Mouse (Mus musculus) spleen, postnatal 14 days (tissue): ENCODE data around the gene Cul4a.
"Not testable (repeated sequence)": the region's sequence is repeated elsewhere in the genome, so short reads cannot be mapped to it uniquely, and the experiment has no call there.

ENCODE experiments used
- DNase-seq, 2 experiments: peaks; one replicate each; pipeline ENCODE4 v3.0.0; 2021 to 2022; ENCODE audit warnings: low spot score in 2 of 2

Cul4a gene

DNA sequence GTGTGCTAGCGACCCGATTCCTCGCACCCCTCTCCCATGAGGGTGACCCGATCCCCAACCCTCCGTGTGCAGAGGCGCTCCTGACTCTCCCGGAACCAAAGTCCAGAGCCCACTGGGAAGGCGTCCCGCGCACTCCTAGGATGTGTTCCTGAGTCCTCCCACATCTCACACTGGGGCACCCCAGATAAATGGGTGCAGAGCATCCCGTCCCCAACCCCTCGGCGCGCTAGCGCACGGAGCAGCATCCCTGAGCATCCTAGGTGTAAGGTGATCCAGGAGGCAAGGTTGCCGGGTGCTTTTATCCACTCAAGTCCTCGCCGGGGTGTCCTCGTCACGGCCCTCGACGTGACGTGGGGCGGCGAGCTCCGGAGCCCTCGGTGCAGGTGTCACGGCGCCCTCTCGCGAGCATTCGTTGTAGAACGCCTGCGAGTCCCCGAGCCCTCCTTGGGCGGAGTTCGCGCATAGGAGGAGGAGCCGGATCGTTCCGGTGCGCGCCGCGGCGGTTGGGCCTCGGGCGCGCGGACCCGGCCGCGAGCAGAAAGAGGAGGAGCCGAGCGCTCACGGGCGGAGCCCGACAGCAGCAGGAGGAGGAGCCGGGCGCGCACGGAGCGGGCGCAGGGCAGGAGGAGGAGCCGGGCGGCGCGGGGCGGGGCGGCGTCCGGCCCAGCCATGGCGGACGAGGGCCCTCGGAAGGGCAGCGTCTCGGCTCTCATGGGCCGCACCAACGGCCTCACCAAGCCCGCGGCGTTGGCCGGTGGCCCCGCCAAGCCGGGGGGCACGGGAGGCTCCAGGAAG lies at the start of gene Cul4a, which contains the start of gene Pcid2:
Cul4a (plus strand) TSS at position 535 of the 795 bp plus-strand sequence.
Pcid2 (minus strand) TSS at position 373 of the 795 bp plus-strand sequence.
- DNase-seq = peak; percentile 96 to 97

DNA sequence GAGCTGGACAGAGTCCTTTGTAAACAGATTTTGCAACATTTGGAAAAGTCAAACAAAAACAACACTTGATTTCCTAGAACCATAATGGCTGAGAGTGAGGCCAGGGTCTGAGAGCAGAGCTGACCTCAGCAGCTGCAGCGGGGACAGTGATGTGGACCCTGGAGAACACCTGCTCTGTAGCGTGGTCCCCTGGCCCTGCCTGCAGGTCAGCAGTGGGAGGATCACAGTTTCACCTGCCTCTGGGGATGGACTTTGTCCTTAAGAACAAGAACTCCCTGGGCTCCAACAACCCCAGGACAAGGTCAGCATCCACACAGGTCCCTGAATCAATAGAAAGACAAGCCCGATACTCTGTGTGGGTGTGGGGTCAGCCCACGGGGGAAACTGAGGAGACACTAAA lies 48.1 kb upstream of the Cul4a start:
- no peak for DNase-seq

DNA sequence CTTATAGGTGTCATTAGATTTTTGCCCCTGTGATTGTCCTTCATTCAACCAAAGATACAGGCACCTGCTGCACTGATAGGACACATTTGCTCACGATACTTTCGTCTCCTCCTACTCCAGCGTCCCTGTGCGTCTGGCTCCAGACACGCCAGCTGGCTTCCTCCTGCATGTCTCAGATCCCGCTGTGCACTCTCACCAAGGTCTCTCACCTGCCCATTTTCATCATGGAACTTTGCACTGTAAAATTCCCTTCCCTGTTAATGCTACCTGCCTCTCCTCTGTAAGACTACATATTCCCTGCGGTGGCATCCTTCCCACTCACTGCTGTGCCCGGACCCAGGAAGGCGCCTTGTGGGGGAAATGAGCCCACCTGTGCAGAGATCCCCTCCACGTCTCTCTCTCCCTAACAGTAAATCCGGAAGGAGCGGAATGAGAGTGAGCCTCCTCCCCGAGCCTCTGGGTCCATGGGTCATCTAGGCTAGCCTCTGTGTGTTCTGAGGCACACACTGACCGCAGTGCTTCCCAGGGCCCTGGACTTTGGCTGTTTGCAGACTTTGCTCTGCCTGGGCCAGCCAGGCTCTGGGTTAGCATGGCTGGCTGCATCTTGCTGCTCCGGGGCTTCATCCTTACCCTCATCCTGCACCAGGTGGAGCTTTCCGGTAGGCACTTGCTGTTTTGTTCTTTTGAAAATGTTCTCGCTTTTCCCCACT lies 44.8 kb upstream of the Cul4a start, which contains the start of gene Proz:
Proz (plus strand) TSS at position 474 of the 710 bp plus-strand sequence.
- no peak for DNase-seq

DNA sequence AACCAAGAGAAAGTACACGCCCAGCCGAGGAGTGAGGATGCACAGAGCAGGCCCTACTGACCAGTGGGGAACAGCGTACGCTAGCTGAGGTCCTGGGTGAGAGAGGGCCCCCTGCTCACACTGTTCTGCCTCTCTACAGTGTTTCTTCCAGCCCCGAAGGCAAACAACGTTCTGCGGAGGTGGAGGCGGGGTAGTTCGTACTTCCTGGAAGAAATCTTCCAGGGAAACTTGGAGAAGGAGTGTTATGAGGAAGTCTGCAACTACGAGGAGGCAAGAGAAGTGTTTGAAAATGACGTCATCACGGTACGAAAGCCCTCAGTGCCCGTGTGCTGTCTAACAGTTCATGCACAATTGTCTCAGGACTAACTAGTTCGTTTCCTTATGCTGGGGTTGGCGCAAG lies 42.3 kb upstream of the Cul4a start:
- DNase-seq = no peak

DNA sequence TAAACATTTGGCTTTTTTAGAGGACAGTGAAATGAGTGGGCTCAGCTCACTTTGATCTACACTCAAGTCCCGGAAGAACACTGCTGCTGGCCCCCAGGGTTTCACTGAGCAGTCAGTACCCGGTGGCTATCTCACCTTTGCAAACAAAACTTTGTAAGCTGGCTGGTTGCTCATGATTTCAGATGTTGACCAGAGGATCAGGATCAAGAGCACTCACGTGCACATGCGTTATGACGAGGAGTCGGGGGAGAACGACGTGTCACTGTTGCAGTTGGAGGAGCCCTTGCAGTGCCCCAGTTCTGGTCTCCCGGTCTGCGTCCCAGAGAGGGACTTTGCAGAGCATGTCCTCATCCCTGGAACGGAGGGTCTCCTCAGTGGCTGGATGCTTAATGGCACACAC lies 32.2 kb upstream of the Cul4a start:
- DNase-seq = no peak

DNA sequence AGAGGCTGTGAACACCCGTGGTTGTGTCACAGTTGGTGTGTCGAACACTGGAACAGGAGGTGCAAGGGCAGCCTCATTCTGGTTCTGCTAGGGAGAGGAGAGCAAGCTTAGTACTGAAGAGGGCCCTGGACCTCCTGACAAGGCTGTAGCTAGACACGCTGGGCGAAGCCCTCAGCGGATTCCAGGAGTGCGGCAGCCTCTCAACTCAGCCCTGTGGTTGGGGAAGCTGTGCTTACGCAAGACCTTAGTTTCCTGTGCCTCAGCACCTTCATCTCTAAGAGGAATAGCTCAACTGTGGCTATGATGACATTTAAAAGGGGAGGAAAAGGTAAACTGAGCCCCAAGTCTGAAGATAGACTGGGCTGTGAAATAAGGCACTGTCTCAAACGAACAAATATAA lies 30.4 kb upstream of the Cul4a start:
- no peak for DNase-seq

DNA sequence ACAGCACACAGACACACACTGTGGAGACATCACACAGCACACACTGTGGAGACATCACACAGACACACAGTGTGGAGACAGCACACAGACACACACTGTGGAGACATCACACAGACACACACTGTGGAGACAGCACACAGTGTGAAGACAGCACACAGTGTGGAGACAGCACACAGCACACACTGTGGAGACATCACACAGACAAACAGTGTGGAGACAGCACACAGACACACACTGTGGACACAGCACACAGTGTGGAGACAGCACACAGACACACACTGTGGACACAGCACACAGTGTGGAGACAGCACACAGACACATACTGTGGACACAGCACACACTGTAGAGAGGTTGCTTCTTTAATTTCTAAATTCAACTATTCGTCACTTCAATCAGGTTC lies 29.8 kb upstream of the Cul4a start:
- DNase-seq = not testable (repeated sequence)

DNA sequence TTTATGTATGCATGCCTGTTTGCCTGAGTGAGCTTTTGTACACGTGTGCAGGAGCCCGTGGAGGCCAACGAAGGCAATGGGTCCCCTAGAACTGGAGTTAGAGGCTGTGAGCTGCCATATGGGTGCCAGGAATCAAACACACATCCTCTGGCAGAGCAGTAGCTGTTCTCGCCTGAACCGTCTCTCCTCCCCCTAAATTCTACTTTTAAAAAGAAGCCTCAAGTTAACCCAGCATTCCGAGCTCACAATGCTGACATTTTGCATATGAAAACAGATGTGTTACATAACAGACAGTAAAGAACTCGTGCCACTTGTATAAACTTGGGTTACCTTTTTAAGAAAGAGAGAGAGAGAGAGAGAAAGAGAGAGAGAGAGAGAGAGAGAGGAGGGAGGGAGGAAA lies 27.9 kb upstream of the Cul4a start:
- no peak for DNase-seq

DNA sequence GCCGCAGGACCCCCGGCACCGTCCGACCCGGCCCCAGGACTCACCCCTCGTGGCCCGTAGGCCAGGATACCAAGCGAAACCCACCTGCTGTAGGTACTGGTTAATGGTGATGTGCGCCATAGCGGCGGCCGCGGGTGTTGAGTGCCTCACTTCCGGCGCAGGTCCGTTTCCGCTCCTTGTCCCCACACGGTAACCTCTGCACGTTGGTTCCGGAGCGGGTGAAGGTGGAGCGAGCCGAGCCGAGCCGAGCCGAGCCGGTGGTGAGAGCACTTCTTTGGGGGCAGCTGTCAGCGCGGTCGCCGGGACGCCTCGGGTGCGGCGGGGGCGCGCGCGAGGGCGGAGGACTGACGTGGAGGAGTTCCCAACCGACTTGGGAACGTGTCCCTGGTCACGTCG lies 732 bp upstream of the Cul4a start:
- peak; percentile 89 to 93 for DNase-seq

DNA sequence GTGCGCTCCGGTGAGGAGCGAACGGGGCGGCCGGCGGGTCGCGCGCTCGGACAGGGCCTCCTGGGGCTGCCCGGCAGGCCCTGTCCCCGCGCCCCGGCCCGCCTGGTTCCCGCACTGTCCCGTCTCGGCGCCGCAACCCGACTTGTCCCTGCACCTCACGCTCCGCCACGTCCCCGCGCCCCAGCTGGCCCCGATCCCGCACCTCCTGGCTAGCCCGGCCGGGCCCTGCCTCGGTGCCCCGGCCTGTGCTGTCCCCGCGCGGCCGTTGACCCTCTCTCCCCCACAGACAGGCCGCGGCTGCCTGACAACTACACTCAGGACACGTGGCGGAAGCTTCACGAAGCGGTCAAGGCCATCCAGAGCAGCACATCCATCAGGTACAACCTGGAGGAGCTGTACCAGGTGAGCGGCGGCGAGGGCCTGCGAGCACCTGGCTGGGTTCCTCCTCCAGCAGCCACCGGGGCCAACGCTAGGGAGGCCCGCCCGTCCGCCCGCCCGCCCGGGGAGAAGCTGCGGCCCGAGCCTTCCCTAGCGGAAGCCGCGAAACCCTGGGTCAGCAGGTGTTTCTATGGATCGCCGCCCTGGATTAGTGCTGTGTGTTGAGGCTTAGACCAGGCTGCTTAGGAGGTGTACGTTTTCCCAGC lies 609 bp downstream of the Cul4a start:
- peak; percentile 42 to 48 for DNase-seq

DNA sequence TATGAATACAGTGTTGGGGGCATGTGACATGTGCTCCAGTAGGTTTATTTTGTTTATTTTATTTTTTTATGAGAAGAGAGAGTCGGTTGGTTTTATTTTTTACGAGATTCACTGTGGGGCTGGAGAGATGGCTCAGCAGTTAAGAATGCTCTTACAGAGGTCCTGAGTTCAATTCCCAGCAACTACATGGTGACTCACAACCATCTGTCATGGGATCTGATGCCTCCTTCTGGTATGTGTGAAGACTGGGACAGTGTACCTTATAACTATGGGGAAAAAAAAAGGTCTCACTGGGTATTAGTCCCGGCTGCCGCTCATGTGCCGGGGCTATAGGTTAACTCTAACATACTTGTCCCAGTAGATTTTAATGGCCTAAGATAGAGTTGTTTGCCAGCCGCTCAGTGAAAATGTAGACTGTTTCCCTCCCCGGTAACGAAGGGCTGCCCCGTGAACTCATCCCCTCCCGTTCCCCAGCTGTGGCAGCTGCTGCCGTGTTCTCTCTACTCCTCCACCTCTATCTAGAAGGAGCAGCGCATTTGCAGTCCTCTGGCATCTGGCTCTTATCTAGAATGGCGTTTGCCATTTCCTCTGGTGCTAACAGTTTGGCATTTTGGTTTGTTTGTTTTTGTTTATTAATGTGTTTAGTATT lies 2.7 kb downstream of the Cul4a start:
- peak; percentile 48 to 63 for DNase-seq

DNA sequence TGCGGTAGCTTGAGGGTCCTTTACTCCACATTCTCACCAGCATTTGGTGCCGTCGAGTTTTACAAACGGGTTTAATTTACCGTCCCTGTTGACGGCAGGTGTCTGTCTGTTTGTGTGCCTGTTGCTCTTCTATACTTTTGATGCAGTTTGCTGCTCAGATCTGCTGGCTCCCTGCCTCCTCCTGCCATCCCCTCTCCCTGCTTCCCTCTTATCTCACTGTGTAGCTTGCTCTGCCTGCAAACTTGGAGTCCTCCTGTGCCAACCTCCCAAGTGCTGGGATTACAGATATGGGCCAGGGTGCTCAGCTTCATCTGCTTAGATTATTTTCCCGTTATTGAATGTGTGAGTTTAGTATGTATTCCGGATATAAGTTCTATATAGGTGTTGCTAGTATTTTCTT lies 3.5 kb downstream of the Cul4a start:
- DNase-seq = peak; percentile 24 to 37

DNA sequence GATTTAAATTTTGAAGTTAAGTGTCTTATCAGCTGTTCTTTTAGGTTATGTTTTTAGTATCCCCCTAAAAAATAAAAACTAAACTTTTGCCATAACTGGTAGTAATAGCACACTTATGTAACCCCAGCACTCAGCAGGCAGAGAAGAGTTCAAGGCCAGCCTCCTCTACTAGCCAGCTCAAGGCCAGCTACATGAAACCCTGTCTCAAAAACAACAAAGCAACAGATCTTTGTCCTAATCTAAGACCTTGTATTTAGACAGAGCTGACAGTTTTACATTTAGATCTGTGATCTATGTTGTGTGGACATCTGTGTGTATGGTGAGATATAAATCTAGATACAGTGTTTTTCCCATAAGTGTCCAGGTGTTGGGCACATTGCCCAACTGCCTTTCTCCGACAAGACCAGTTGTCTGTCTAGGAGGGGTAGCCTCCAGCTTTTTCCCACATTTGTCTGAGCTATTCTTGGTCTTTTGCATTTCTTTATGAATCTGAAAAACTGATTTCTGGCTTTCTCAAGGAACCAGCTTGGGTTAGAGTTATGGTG lies 4.1 kb downstream of the Cul4a start:
- DNase-seq = no peak

DNA sequence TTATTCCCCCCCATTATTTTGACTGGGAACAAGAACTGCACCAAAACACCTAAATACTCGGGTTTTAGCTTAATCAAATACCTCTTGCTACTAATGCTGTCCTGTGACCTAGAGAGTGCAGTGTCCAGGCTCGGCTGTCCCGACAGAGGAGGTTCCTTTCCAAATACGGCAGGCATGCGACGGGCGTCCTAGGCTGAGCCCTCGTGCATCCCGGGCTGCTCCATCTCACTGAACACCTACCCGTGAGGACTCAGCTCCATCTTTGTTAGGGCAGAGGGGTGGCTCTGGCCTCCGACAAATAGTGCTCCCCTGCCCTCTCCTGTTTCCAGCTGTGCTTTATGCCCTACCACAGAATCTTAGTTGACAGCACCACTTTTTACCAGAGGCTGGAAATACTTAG lies 6.5 kb downstream of the Cul4a start:
- no peak for DNase-seq

DNA sequence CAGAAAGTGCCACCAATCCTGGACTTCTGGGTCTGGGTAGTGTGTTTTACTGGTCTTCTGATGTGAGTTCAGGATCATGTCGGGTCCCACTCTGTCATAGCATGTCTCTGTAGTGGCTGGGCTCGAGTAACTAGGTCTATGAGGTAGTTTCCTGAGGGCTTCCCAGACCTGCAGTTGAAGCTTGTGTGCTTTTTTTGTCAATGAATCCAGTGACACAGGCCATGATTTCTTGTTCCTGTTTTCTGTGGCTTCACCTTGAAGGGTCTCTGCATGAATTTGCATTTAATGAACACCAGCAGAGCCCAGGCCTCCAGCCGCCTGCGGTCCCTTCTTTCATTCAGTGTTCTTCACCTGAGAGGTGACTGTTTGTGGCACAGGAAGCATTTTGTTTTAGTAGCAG lies 7.8 kb downstream of the Cul4a start:
- no peak for DNase-seq

DNA sequence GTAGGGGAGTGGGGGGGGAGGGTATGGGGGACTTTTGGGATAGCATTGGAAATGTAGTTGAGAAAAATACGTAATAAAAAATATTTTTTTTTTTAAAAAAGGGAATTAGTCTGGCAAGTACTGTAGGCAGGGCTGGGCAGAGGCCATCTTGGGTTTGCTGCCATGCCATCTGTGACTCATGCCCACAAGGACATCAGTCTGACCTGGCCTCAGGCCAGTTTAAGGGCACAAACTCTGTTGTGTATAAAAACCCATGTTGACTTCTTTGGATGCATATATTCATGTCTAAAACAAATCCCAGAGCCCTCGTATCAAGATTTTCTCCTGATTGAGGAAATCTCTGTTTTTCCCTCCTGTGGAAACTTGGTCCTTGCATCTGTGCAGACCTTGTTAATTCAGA lies 11.7 kb downstream of the Cul4a start:
- no peak for DNase-seq

DNA sequence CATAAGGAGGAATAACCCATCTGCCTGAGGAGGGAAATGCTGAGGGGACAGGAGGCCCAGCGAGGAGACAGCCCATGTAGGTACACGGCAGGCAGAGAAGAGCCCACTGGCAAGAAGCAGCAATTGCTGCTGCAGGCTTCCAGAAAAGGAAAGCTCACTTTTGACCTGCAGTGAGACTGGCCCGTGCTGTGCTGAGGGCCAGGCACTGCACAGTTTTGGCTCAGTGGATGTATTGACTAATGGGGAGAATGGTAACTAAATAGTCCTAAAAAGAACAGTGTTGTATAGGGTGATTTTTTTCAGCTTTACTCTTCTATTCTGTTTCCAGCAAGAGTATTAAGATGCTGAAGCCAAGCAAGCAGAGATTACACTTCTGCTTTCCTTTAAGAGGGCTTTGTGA lies 13.1 kb downstream of the Cul4a start:
- no peak for DNase-seq

DNA sequence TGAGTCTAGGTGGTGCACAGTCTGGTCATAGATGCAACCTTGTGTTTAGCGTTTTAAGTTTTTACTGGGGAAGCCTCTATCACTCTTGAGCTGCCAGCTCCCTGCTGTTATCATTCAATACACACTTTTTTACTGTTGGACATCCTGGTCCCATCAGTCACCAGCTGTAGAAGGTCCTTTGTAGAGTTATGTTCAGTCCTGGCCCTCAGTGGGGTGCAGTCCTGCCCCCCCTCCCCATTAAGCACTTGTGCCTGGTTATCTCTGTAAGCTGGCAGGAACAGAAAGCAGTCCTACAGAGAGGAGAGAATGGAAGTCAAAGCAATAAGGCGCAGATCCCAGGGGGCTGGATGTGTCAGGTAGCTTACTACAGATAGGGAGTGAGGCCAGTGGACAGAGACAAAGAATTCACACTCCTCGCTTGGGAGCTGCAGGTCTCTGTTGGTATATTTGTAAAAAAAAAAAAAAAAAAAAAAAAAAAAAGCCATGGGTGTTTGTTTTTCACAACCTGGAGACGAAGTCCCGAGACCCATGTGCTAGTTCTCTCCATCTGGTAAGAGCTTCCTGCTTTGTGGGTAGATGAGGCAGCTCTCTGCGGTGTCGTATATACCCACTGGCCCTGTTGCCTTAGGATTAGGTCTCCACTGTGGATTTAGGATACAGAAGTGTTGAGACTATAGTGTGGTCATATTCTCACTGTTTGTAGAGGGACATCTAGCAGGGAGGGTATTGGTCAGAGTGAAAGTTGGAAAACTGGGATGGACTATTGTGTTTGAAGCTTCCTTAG lies 15.7 kb downstream of the Cul4a start:
- no peak for DNase-seq

DNA sequence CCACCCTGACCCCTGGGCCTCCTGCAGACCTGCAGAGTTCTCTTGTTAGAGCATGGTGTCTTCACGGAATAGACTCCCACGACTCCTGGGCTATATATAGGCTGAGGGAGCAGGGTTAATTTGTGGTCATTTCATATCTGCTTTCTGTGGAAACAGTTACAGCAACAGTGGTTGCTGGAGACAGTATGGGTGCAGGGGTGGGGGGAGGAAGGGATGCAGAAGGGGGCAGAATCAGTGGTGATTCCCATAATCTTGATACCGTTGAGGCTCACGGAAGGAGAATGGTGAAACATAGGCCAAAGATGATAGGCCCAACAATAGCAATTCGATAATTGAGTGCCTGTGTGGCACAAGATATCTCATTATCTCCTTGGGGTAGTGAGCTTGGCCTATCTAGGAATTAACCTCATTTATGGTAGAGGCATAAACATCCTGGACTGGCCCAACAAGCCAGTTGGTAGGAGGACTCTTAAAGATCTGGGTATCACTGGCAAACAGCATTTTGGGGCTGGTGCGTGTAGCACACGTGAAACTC lies 17.5 kb downstream of the Cul4a start:
- no peak for DNase-seq

DNA sequence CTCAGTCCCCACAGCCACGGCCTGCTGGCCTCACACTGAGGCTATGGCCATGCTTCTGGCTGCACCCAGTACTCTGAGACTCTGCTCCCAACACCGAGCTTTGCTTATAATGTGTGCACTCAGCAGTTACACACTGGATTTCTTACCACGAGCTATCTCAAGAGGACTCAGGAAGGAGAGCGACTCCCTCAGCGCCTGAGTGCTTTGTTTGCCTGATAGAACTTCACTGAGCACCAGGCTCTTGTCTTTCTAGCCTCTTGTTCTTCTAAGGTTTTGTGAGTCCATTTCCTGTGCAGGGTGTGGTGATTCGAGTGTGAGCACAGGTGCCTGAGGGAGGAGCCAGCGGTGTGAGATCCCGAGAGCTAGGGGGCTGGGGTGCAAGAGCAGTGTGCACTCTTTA lies 19.5 kb downstream of the Cul4a start:
- DNase-seq = no peak

DNA sequence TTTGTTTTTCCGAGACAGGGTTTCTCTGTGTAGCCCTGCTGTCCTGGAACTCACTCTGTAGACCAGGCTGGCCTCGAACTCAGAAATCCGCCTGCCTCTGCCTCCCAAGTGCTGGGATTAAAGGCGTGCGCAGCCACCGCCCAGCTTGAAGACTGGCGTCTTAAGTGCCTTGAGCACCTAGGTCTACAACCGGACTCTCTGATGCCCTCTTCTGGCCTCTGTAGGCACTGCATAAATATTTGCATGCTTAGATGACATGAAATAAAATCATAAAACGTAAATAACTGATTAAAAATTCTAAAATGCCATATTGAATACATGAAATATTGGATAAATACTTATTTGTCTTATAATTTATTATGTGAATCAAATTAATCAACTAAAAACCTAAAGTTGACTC lies 26.8 kb downstream of the Cul4a start:
- peak; percentile 32 to 65 for DNase-seq
